Mouse (Mus musculus): ENCODE data around the gene Ikzf5.

The Ikzf5 gene

DNA sequence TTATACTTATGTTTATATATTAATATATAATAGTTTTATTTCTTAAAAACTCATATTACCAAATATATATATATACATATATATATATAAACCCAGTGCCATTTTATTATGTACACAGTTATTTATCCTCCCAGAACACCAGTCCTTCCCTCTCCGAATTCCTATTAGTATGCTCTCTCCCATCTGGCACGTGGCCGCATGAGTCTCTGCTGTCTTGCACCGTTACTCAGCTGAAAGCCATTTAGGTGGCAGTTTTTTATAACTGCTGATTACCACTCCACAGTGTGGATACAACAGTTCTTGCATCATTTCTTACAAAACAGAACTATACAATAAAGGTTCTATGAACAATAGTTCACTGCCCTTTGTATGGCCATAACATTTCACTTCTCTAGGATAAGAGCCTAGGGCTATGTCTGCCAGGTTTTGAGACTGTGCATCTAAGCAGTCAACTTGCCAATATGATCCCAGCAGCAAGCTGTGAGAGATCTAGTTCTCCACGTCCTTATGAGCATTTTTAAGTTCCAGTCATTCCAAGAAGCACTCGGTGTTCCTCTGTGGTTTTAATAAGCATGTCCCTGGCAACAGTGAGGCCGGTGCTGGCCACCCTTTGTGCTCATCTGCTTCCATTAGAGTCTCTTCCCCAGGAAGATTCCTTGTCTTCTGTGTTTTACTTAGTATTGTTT lies 64.3 kb downstream of the Ikzf5 start:
- peak; percentile 21 for DNase-seq (ENCODE audit: low spot score)
